Comparison of ENCODE assay signal across 9 mouse cellular contexts in the genomic region with DNA sequence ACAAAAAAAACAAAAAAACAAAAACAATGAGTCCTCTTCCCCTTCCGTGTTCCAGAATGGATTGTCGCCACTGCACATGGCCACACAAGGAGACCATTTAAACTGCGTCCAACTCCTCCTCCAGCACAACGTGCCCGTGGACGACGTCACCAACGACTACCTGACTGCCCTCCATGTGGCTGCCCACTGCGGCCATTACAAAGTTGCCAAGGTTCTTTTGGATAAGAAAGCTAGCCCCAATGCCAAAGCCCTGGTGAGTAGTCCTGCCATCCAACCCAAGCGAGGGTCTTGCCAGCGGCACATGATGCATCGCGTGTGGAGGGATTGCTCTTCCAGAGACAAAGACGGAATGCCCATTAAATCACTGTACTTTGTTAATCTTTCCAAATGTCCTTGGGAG.
DNase-seq lines count a peak whose midpoint lies in the region; ATAC-seq lines count a peak whose summit lies in the region.
"Had no signal": no experiment of that assay in that cellular context is flagged by ENCODE, and none has a peak within 500 bp of the region (broad histone marks: within the 10 kb centered on the region; RNA-seq: fewer than 3 reads in every experiment).

No protein-coding gene starts in this region.

- no peak overlapping the region for H3K4me2 ChIP-seq in hindbrain, embryonic 16.5 days (ENCODE audit: low read length)
- H3K4me2 ChIP-seq in hindbrain, embryonic 13.5 days = no peak overlapping the region
- no peak overlapping the region for H3K4me2 ChIP-seq in kidney, embryonic 14.5 days (replicated peaks; ENCODE audit: low read depth, low read length)
- H3K4me2 ChIP-seq: embryonic facial prominence, embryonic 12.5 days had no signal

- H3K27ac ChIP-seq in hindbrain, embryonic 16.5 days (ENCODE audit: low read depth, low read length) = 0 out of 2 replicates have a peak overlapping the region, but pooled peaks have one; percentile 17
- H3K27ac ChIP-seq in hindbrain, embryonic 13.5 days = no peak overlapping the region
- no peak overlapping the region for H3K27ac ChIP-seq in kidney, embryonic 14.5 days (ENCODE audit: low read depth, low read length)
- H3K27ac ChIP-seq: embryonic facial prominence, embryonic 12.5 days had no signal

- no peaks in the 10 kb centered on the region for H3K4me1 ChIP-seq in hindbrain, embryonic 16.5 days (ENCODE audit: control insufficient read depth, insufficient read depth, low read depth, low read length)
- H3K4me1 ChIP-seq in hindbrain, embryonic 13.5 days (replicated peaks) = peaks cover 9% of the 10 kb centered on the region
- H3K4me1 ChIP-seq in kidney, embryonic 14.5 days (ENCODE audit: control insufficient read depth, insufficient read depth, low read length) = no peaks in the 10 kb centered on the region
- H3K4me1 ChIP-seq: embryonic facial prominence, embryonic 12.5 days had no signal

- 71% methylated on average over 14 of the region's 14 CpGs for WGBS in hindbrain, embryonic 16.5 days
- WGBS in hindbrain, embryonic 13.5 days = 84% methylated on average over 14 of the region's 14 CpGs
- 88% methylated on average over 14 of the region's 14 CpGs for WGBS in kidney, embryonic 14.5 days

- DNase-seq in cerebellum, adult 11 months = peak; percentile 39
- peak; percentile 40 for DNase-seq in adrenal gland, postnatal 25 days
- DNase-seq in cerebellum, postnatal 14 days = peak; percentile 86 to 93
- no peak for DNase-seq in thymus, postnatal 0 days (ENCODE audit: low spot score)

- H3K9ac ChIP-seq in hindbrain, embryonic 16.5 days (ENCODE audit: low read depth, low read length) = no peak overlapping the region
- H3K9ac ChIP-seq in hindbrain, embryonic 13.5 days = no peak overlapping the region
- H3K9ac ChIP-seq in kidney, embryonic 14.5 days (ENCODE audit: low read depth, low read length) = no peak overlapping the region
- H3K9ac ChIP-seq: embryonic facial prominence, embryonic 12.5 days had no signal

- no peaks in the 10 kb centered on the region for H3K27me3 ChIP-seq in hindbrain, embryonic 16.5 days (replicated peaks; ENCODE audit: control insufficient read depth, insufficient read depth, low read length)
- no peaks in the 10 kb centered on the region for H3K27me3 ChIP-seq in hindbrain, embryonic 13.5 days
- no peaks in the 10 kb centered on the region for H3K27me3 ChIP-seq in kidney, embryonic 14.5 days (ENCODE audit: control insufficient read depth, insufficient read depth, low read length)
- H3K27me3 ChIP-seq: embryonic facial prominence, embryonic 12.5 days had no signal

- H3K36me3 ChIP-seq in hindbrain, embryonic 16.5 days (ENCODE audit: control insufficient read depth, insufficient read depth, low read length) = no peaks in the 10 kb centered on the region; the same call in 1 of the 2 replicates
- H3K36me3 ChIP-seq in hindbrain, embryonic 13.5 days = peaks cover 53% of the 10 kb centered on the region
- no peaks in the 10 kb centered on the region; the same call in 1 of the 2 replicates for H3K36me3 ChIP-seq in kidney, embryonic 14.5 days (ENCODE audit: control insufficient read depth, insufficient read depth, low read length)

- no peaks in the 10 kb centered on the region for H3K9me3 ChIP-seq in hindbrain, embryonic 16.5 days (ENCODE audit: control insufficient read depth, low read length)
- H3K9me3 ChIP-seq in hindbrain, embryonic 13.5 days = no peaks in the 10 kb centered on the region
- H3K9me3 ChIP-seq in kidney, embryonic 14.5 days (ENCODE audit: control insufficient read depth, low read length) = no peaks in the 10 kb centered on the region
- H3K9me3 ChIP-seq: embryonic facial prominence, embryonic 12.5 days had no signal

- no peak overlapping the region for H3K4me3 ChIP-seq in hindbrain, embryonic 16.5 days (ENCODE audit: low read length)
- H3K4me3 ChIP-seq in hindbrain, embryonic 13.5 days = no peak overlapping the region
- H3K4me3 ChIP-seq in kidney, embryonic 14.5 days (ENCODE audit: low read length) = no peak overlapping the region
- H3K4me3 ChIP-seq: embryonic facial prominence, embryonic 12.5 days had no signal

- no peak for ATAC-seq in cerebellum, adult (ENCODE audit: insufficient number of reproducible peaks, low FRiP score, low TSS enrichment)
- no peak for ATAC-seq in hindbrain, embryonic 16.5 days
- ATAC-seq in hindbrain, embryonic 13.5 days (ENCODE audit: low FRiP score) = no peak
- no peak for ATAC-seq in kidney, embryonic 14.5 days (ENCODE audit: low FRiP score, low TSS enrichment)
